Mouse (Mus musculus): ENCODE measurements at regions not wholly inside any gene's neighbourhood (a gene's known extent, or its start where the extent isn't known, plus 50 kb on each side); places are given as distances from the start of the nearest gene placed in this dataset.

- TF ChIP-seq POLR2A (IDR thresholded peaks at IDR 0.05; ENCODE audit: low read depth, low read length), result no peak
- TF ChIP-seq CTCF (IDR thresholded peaks at IDR 0.05; ENCODE audit: extremely low read depth, insufficient read length, insufficient replicate concordance, low read depth, low read length), result no peak
These were observed 148.3 kb upstream of the 1700012A03Rik start for GRCm38 (mm10) chr6:31901791-31902190.
